Mouse (Mus musculus): ENCODE data around the gene Anxa8. TPM values are rescaled to one million over a fixed set of nuclear protein-coding genes. Genes with fewer than 3 reads are reported as not detected.

Gene Anxa8
- under 1 TPM in 1 of 2 experiments, not detected in 1; 0.09 TPM for polyA plus RNA-seq (2017; shearing (Covaris generic))

GRCm38 (mm10) chr14:34085731-34086130 lies at the start of gene Anxa8:
TSS of gene Anxa8 (plus strand) at chr14:34085981.

GRCm38 (mm10) chr14:34052516-34052915 lies 33.3 kb upstream of the Anxa8 start, which contains the start of gene Antxrl:
TSS of gene Antxrl (plus strand) at chr14:34052707.

GRCm38 (mm10) chr14:34102601-34103000 lies 16.8 kb downstream of the Anxa8 start, which contains the start of gene A630023A22Rik:
TSS of gene A630023A22Rik (minus strand) at chr14:34102754.

Other genes starting within 250 kb of the Anxa8 start
- under 1 TPM in 1 of 2 experiments, not detected in 1; 0.06 TPM for gene Gdf10, start 162.4 kb upstream of the Anxa8 start, polyA plus RNA-seq (2017; shearing (Covaris generic))
- gene Gdf2, start 144.9 kb upstream of the Anxa8 start, polyA plus RNA-seq (2017; shearing (Covaris generic)) = not detected
- gene Rbp3, start 132.0 kb upstream of the Anxa8 start, polyA plus RNA-seq (2017; shearing (Covaris generic)) = not detected
- not detected for gene Zfp488, start 107.2 kb upstream of the Anxa8 start, polyA plus RNA-seq (2017; shearing (Covaris generic))
- under 1 TPM in 1 of 2 experiments, not detected in 1; 0.23 TPM for gene Gm30083, start 70.8 kb upstream of the Anxa8 start, polyA plus RNA-seq (2017; shearing (Covaris generic))
- gene Gm5460, start 69.2 kb upstream of the Anxa8 start, polyA plus RNA-seq (2017; shearing (Covaris generic)) = under 1 TPM in 1 of 2 experiments, not detected in 1; 0.17 TPM
- gene Antxrl, start 33.3 kb upstream of the Anxa8 start, polyA plus RNA-seq (2017; shearing (Covaris generic)) = not detected
- gene A630023A22Rik, start 16.8 kb downstream of the Anxa8 start, polyA plus RNA-seq (2017; shearing (Covaris generic)) = not detected
- not detected for gene Npy4r, start 66.5 kb downstream of the Anxa8 start, polyA plus RNA-seq (2017; shearing (Covaris generic))
- gene Gprin2, start 115.7 kb downstream of the Anxa8 start, polyA plus RNA-seq (2017; shearing (Covaris generic)) = under 1 TPM in 1 of 2 experiments, not detected in 1; 0.16 TPM
- under 1 TPM; 0.07 to 0.81 TPM for gene Syt15, start 133.6 kb downstream of the Anxa8 start, polyA plus RNA-seq (2017; shearing (Covaris generic))
- 10 to 100 TPM; 21.6 to 26.9 TPM for gene Shld2, start 224.5 kb downstream of the Anxa8 start, polyA plus RNA-seq (2017; shearing (Covaris generic))
- gene Glud1, start 224.7 kb downstream of the Anxa8 start, polyA plus RNA-seq (2017; shearing (Covaris generic)) = 100 to 1,000 TPM; 129 to 149 TPM

Data from activated CD4-positive, CD25-positive, alpha-beta regulatory T cell (primary cell).